Mouse (Mus musculus): ENCODE results near the gene Rcc1l. TPM values are rescaled to one million over a fixed set of nuclear protein-coding genes. Genes with fewer than 3 reads are reported as not detected.

Gene Rcc1l
- polyA plus RNA-seq, 1 experiment: 18.0 TPM

DNA sequence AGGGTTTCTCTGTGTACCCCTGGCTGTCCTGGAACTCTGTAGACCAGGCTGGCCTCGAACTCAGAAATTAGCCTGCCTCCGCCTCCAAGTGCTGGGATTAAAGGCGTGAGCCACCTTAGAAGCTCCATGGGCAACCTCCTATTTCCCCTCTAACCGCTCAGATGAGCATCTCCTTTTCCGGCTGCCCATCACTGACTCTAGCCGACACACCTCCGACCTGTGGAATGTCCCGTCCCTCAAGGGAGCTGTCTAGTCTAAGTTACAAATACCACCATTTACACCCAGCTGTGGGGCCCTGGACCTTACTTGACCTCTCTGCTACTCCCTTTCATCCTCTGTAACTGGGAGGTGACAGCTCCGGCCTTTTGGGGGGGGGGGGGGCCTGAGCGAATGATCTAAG is 878 bp downstream of the Rcc1l start:
- Histone ChIP-seq H3K27me3 (ENCODE audit: control insufficient read depth, insufficient read depth, low read length) (no peaks in the 10 kb centered on the region), H3K36me3 (ENCODE audit: control insufficient read depth, insufficient read depth, low read length) (peaks cover 5% of the 10 kb centered on the region; the same call in 1 of the 2 replicates), H3K27ac (ENCODE audit: control insufficient read depth, insufficient read depth, low read length) (no peak overlapping the region), H3K4me3 (ENCODE audit: control insufficient read depth, insufficient read depth, low read length) (peak overlapping the region; percentile 83), H3K4me1 (replicated peaks; ENCODE audit: control insufficient read depth, insufficient read depth, low read length) (peaks cover 9% of the 10 kb centered on the region)
- 24% methylated on average over 10 of the region's 10 CpGs for WGBS
- no peak for DNase-seq
- TF ChIP-seq POLR2A (IDR thresholded peaks at IDR 0.05; ENCODE audit: control insufficient read depth, extremely low read depth, insufficient read depth, low read length, poor library complexity) (no peak), CTCF (IDR thresholded peaks at IDR 0.05; ENCODE audit: borderline replicate concordance, control insufficient read depth, extremely low read depth, insufficient read depth, low read length, poor library complexity) (no peak)

DNA sequence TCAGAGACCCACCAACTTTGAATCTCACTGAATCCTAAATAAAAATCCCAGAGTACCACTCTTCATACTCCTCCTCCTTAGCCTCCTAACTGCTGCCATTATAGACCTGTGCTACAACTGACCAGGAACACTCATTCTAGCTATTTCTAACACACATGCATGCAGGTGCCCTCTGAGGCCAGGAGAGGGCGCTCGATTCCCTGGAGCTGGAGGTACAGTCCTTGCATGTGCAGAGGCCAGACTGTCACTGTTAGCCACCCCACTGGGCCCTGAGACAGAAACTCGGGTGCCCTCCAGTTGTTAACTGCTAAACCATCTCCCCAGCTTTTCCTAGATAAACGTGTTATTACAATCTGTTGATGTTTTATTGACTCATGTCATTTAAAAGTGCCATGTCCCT is 3.4 kb downstream of the Rcc1l start:
- peaks cover 9% of the 10 kb centered on the region for H3K4me1 ChIP-seq (replicated peaks; ENCODE audit: control insufficient read depth, insufficient read depth, low read length)
- no peak overlapping the region for H3K4me3 ChIP-seq (ENCODE audit: control insufficient read depth, insufficient read depth, low read length)
- H3K27ac ChIP-seq (ENCODE audit: control insufficient read depth, insufficient read depth, low read length): no peak overlapping the region
- 48% methylated on average over 4 of the region's 4 CpGs for WGBS
- peak; percentile 39 for DNase-seq
- no peaks in the 10 kb centered on the region for H3K27me3 ChIP-seq (ENCODE audit: control insufficient read depth, insufficient read depth, low read length)
- TF ChIP-seq CTCF (IDR thresholded peaks at IDR 0.05; ENCODE audit: borderline replicate concordance, control insufficient read depth, extremely low read depth, insufficient read depth, low read length, poor library complexity) (peak; percentile 73), POLR2A (IDR thresholded peaks at IDR 0.05; ENCODE audit: control insufficient read depth, extremely low read depth, insufficient read depth, low read length, poor library complexity) (no peak)
- peaks cover 5% of the 10 kb centered on the region; the same call in 1 of the 2 replicates for H3K36me3 ChIP-seq (ENCODE audit: control insufficient read depth, insufficient read depth, low read length)

DNA sequence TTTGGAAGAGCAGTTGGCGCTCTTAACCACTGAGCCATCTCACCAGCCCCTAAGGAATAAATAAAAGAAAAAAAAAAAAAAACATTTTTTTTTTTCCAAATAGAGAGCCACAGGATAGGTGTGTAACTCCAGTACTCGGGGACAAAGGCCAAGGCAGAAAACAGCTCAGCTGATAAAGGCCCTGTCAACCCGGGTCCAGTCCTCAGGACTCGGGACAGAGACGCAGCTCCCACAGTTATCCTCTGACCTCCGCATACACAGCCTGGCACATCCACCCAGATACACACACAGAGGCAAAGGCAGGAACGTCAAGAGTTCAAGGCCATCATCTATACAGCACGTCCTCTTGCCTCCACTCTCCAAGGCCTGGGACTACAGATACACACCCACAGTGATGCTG is 6.4 kb downstream of the Rcc1l start:
- 99% methylated on average over 8 of the region's 8 CpGs for WGBS
- H3K4me3 ChIP-seq (ENCODE audit: control insufficient read depth, insufficient read depth, low read length): no peak overlapping the region
- TF ChIP-seq CTCF (IDR thresholded peaks at IDR 0.05; ENCODE audit: borderline replicate concordance, control insufficient read depth, extremely low read depth, insufficient read depth, low read length, poor library complexity) (no peak), POLR2A (IDR thresholded peaks at IDR 0.05; ENCODE audit: control insufficient read depth, extremely low read depth, insufficient read depth, low read length, poor library complexity) (no peak)
- no peaks in the 10 kb centered on the region for H3K27me3 ChIP-seq (ENCODE audit: control insufficient read depth, insufficient read depth, low read length)
- H3K4me1 ChIP-seq (replicated peaks; ENCODE audit: control insufficient read depth, insufficient read depth, low read length): peaks cover 8% of the 10 kb centered on the region
- no peak for DNase-seq
- no peak overlapping the region for H3K27ac ChIP-seq (ENCODE audit: control insufficient read depth, insufficient read depth, low read length)
- peaks cover 5% of the 10 kb centered on the region; the same call in 1 of the 2 replicates for H3K36me3 ChIP-seq (ENCODE audit: control insufficient read depth, insufficient read depth, low read length)

DNA sequence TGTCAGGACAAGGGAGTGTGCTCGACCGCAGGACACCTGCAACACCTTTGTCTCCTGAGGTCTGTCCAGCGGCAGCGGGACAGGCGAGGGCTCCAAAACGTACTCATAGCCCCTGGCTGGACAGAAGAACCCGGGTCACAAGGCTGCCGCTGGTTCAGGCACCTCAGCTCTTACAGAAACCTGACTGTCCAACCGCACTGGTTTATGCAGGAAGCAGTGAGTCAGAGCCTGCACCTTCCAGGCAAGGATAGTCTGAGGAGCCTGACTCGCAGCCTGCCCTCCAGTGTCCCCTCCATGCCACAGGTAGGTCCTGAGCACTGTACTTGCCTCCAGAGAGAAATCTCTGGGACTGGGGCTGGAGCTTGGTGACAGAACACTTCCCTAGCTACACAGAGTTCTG is 7.3 kb downstream of the Rcc1l start:
- Histone ChIP-seq H3K4me1 (replicated peaks; ENCODE audit: control insufficient read depth, insufficient read depth, low read length) (peaks cover 8% of the 10 kb centered on the region), H3K27me3 (ENCODE audit: control insufficient read depth, insufficient read depth, low read length) (no peaks in the 10 kb centered on the region), H3K36me3 (ENCODE audit: control insufficient read depth, insufficient read depth, low read length) (peaks cover 5% of the 10 kb centered on the region; the same call in 1 of the 2 replicates), H3K27ac (ENCODE audit: control insufficient read depth, insufficient read depth, low read length) (no peak overlapping the region), H3K4me3 (ENCODE audit: control insufficient read depth, insufficient read depth, low read length) (no peak overlapping the region)
- no peak for TF ChIP-seq CTCF (IDR thresholded peaks at IDR 0.05; ENCODE audit: borderline replicate concordance, control insufficient read depth, extremely low read depth, insufficient read depth, low read length, poor library complexity)
- TF ChIP-seq POLR2A (IDR thresholded peaks at IDR 0.05; ENCODE audit: control insufficient read depth, extremely low read depth, insufficient read depth, low read length, poor library complexity): no peak
- WGBS: 95% methylated on average over 10 of the region's 10 CpGs
- no peak for DNase-seq

DNA sequence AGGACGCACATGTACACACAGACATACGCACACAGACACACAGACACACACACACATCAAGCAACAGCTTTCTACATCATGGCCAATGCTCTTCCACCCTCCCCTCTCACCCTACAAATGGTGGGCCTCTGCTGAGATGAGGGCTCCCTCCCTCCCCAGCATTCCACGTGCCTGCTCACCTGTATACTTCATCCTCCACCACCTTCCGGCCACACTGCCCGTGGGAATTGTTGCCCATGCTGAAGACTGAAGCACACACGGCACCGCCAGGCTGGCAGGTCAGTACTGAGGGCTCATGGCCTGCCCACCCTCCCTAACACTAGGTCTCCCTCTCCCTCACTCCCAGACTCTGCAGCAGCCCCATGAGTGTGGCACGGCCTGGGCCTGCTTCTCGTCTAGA is 8.5 kb downstream of the Rcc1l start:
- 97% methylated on average over 9 of the region's 9 CpGs for WGBS
- no peak overlapping the region for H3K27ac ChIP-seq (ENCODE audit: control insufficient read depth, insufficient read depth, low read length)
- H3K4me3 ChIP-seq (ENCODE audit: control insufficient read depth, insufficient read depth, low read length): no peak overlapping the region
- peaks cover 5% of the 10 kb centered on the region; the same call in 1 of the 2 replicates for H3K36me3 ChIP-seq (ENCODE audit: control insufficient read depth, insufficient read depth, low read length)
- no peaks in the 10 kb centered on the region for H3K27me3 ChIP-seq (ENCODE audit: control insufficient read depth, insufficient read depth, low read length)
- TF ChIP-seq POLR2A (IDR thresholded peaks at IDR 0.05; ENCODE audit: control insufficient read depth, extremely low read depth, insufficient read depth, low read length, poor library complexity): no peak
- no peak for TF ChIP-seq CTCF (IDR thresholded peaks at IDR 0.05; ENCODE audit: borderline replicate concordance, control insufficient read depth, extremely low read depth, insufficient read depth, low read length, poor library complexity)
- H3K4me1 ChIP-seq (replicated peaks; ENCODE audit: control insufficient read depth, insufficient read depth, low read length): peaks cover 8% of the 10 kb centered on the region
- DNase-seq: no peak

DNA sequence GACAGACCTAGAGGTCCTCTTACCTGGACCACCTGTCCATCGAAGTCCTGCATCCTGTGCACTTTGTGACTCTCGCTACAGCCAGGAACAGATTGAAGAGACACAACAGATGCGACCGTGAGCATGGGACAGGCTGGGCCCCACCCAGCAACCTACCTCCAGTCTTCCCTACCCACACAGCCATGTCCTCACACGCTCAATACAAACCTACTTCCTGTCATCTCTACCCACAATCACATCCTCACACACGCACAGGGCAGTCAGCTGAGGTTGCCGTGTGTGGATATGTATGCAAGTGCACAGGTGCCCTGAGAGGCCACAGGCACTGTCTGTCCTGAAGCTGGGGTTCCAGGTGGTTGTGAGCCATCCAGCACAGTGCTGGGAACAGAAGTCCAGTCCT is 9.9 kb downstream of the Rcc1l start:
- no peak for TF ChIP-seq POLR2A (IDR thresholded peaks at IDR 0.05; ENCODE audit: control insufficient read depth, extremely low read depth, insufficient read depth, low read length, poor library complexity)
- TF ChIP-seq CTCF (IDR thresholded peaks at IDR 0.05; ENCODE audit: borderline replicate concordance, control insufficient read depth, extremely low read depth, insufficient read depth, low read length, poor library complexity): no peak
- peaks cover 8% of the 10 kb centered on the region for H3K4me1 ChIP-seq (replicated peaks; ENCODE audit: control insufficient read depth, insufficient read depth, low read length)
- WGBS: 43% methylated on average over 7 of the region's 7 CpGs
- H3K36me3 ChIP-seq (ENCODE audit: control insufficient read depth, insufficient read depth, low read length): peaks cover 5% of the 10 kb centered on the region
- H3K4me3 ChIP-seq (ENCODE audit: control insufficient read depth, insufficient read depth, low read length): no peak overlapping the region
- no peak for DNase-seq
- peak overlapping the region; percentile 6; the same call in 1 of the 2 replicates for H3K27ac ChIP-seq (ENCODE audit: control insufficient read depth, insufficient read depth, low read length)
- no peaks in the 10 kb centered on the region for H3K27me3 ChIP-seq (ENCODE audit: control insufficient read depth, insufficient read depth, low read length)

DNA sequence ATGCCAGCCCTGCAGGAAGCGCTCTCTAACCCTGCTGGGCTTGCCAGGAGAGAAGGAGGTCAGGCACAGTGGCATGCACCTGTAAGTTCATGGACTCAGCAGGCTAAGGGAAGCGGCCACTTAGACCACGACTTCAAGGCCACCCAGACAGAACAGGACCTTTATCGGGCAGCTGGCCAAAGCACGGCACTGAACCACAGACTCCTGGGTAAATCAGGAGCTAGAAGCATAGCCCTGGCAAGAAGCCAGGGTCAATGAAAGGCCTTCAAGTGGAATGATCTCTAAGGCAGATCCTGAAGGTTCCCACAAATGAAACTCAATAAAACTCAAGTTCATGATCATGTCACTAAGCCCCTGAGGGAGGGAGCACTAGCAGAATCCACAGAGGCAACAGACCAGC is 11.9 kb downstream of the Rcc1l start:
- no peak for TF ChIP-seq POLR2A (IDR thresholded peaks at IDR 0.05; ENCODE audit: control insufficient read depth, extremely low read depth, insufficient read depth, low read length, poor library complexity)
- TF ChIP-seq CTCF (IDR thresholded peaks at IDR 0.05; ENCODE audit: borderline replicate concordance, control insufficient read depth, extremely low read depth, insufficient read depth, low read length, poor library complexity): no peak
- Histone ChIP-seq H3K4me1 (replicated peaks; ENCODE audit: control insufficient read depth, insufficient read depth, low read length) (peaks cover 8% of the 10 kb centered on the region), H3K36me3 (ENCODE audit: control insufficient read depth, insufficient read depth, low read length) (no peaks in the 10 kb centered on the region; the same call in none of the 2 replicates), H3K27ac (ENCODE audit: control insufficient read depth, insufficient read depth, low read length) (no peak overlapping the region), H3K4me3 (ENCODE audit: control insufficient read depth, insufficient read depth, low read length) (no peak overlapping the region), H3K27me3 (ENCODE audit: control insufficient read depth, insufficient read depth, low read length) (no peaks in the 10 kb centered on the region)
- 88% methylated on average over 5 of the region's 5 CpGs for WGBS
- no peak for DNase-seq

Measured in thymus, adult 2 months (tissue).